Mouse (Mus musculus): Measurements from ENCODE around the gene Nfe2l2. TPM values are rescaled to one million over a fixed set of nuclear protein-coding genes. Genes with fewer than 3 reads are reported as not detected.

Gene Nfe2l2
- polyA plus RNA-seq, 1 experiment from 2014 or later, result 58.3 TPM

DNA sequence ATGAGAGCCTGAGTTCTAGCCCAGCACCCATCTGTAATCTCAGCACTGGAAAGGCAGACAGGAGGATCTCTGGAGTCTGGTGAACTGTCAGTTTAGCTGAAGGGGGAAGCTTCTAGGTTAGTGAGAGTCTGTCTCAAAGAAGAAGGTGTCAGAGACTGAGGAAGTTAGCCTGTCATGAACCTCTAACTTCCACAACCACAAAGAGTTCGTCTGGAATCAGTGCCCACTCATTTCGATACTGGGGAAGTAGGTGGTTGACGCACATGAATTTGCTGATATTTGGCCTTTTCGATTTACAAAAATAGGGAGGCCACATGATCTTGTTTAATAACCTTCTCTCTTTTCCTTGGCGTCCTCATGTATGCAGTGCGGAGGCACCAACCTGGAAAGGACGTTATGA lies 28.7 kb upstream of the Nfe2l2 start:
- ATAC-seq (replicated peaks; ENCODE audit: extremely low read depth, insufficient read depth, low FRiP score), result no peak
- Histone ChIP-seq H3K9ac (ENCODE audit: low read length) (no peak overlapping the region), H3K27ac (ENCODE audit: low read length) (no peak overlapping the region), H3K4me2 (ENCODE audit: low read depth, low read length) (no peak overlapping the region), H3K9me3 (replicated peaks; ENCODE audit: control insufficient read depth, low read length) (no peaks in the 10 kb centered on the region), H3K4me3 (ENCODE audit: low read length) (no peak overlapping the region), H3K36me3 (ENCODE audit: control insufficient read depth, insufficient read depth) (no peaks in the 10 kb centered on the region), H3K4me1 (ENCODE audit: control insufficient read depth, insufficient read depth, low read length) (peaks cover 16% of the 10 kb centered on the region), H3K27me3 (ENCODE audit: control insufficient read depth, insufficient read depth, low read length) (no peaks in the 10 kb centered on the region)
- WGBS, result 91% methylated on average over 7 of the region's 7 CpGs

DNA sequence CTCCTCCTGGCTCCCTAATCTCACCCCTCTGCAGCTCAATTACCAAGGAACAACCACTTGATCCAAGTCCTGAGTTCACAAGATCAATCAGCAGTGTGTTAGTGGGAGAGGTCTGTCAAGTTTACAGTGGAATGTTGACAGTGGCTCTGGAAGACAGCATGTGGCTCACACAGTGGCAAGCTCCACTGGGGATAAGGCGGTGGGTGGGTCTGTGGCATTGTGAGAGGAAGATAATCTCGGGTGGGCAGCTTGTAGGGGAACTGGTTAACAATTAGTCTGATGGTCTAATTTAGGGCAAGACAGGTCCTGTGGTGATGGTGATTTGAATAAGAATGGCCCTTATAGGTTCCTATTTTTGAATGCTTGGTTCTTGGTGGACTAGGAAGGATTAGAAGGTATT lies 27.5 kb upstream of the Nfe2l2 start:
- no peak overlapping the region for H3K4me2 ChIP-seq (ENCODE audit: low read depth, low read length)
- 53% methylated on average over 2 of the region's 2 CpGs for WGBS
- H3K27me3 ChIP-seq (ENCODE audit: control insufficient read depth, insufficient read depth, low read length), result no peaks in the 10 kb centered on the region
- H3K9me3 ChIP-seq (replicated peaks; ENCODE audit: control insufficient read depth, low read length), result no peaks in the 10 kb centered on the region
- peaks cover 16% of the 10 kb centered on the region for H3K4me1 ChIP-seq (ENCODE audit: control insufficient read depth, insufficient read depth, low read length)
- no peak overlapping the region for H3K27ac ChIP-seq (ENCODE audit: low read length)
- H3K36me3 ChIP-seq (ENCODE audit: control insufficient read depth, insufficient read depth), result no peaks in the 10 kb centered on the region
- ATAC-seq (replicated peaks; ENCODE audit: extremely low read depth, insufficient read depth, low FRiP score), result no peak
- no peak overlapping the region for H3K9ac ChIP-seq (ENCODE audit: low read length)
- no peak overlapping the region for H3K4me3 ChIP-seq (ENCODE audit: low read length)

DNA sequence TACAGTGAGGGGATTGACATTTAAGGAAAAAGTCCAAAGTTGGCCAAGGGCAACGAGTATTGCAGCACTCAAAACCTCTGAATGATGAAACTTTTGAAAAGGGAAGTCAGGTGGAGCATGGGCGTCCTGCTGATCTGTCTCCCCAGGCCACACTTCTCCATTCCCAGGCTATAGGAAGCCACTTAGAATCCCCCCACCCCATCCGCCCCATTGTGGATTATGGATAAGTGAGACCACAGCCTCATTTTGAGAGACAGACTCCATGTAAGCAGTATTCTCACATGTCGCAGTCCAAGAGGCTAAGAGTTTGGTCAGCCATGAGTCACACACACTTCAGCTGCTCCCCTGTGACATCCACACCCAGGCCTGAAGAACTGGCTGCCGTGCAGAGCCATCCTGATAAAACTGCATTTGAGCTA lies 26.8 kb upstream of the Nfe2l2 start:
- WGBS, result 62% methylated on average over 5 of the region's 5 CpGs
- H3K9ac ChIP-seq (ENCODE audit: low read length), result no peak overlapping the region
- no peaks in the 10 kb centered on the region for H3K36me3 ChIP-seq (ENCODE audit: control insufficient read depth, insufficient read depth)
- no peak for ATAC-seq (replicated peaks; ENCODE audit: extremely low read depth, insufficient read depth, low FRiP score)
- H3K4me3 ChIP-seq (ENCODE audit: low read length), result no peak overlapping the region
- H3K4me1 ChIP-seq (ENCODE audit: control insufficient read depth, insufficient read depth, low read length), result peaks cover 16% of the 10 kb centered on the region
- H3K27ac ChIP-seq (ENCODE audit: low read length), result no peak overlapping the region
- no peaks in the 10 kb centered on the region for H3K9me3 ChIP-seq (replicated peaks; ENCODE audit: control insufficient read depth, low read length)
- no peak overlapping the region for H3K4me2 ChIP-seq (ENCODE audit: low read depth, low read length)
- no peaks in the 10 kb centered on the region for H3K27me3 ChIP-seq (ENCODE audit: control insufficient read depth, insufficient read depth, low read length)

DNA sequence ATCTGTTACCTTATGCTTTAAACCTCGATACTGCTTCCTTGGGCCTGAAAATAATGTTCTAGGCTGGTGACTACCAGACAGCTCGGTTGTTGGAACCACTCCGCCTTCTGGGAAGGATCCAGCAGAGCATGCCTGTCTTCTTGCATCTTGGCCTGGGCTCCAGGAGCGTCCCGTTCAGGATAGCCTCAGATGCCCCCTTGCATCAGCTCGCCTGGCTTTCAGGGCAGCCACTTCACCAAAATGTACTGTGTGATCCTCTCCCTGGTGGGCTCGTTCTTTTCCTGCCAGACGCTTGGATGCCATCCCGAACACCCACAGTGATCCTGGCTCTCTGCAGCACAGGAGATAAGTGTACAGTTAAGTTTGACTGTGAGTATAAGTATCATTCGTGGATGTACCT lies 25.6 kb upstream of the Nfe2l2 start:
- H3K36me3 ChIP-seq (ENCODE audit: control insufficient read depth, insufficient read depth), result no peaks in the 10 kb centered on the region
- no peak overlapping the region for H3K27ac ChIP-seq (ENCODE audit: low read length)
- no peak overlapping the region for H3K4me3 ChIP-seq (ENCODE audit: low read length)
- no peak overlapping the region for H3K4me2 ChIP-seq (ENCODE audit: low read depth, low read length)
- H3K9me3 ChIP-seq (replicated peaks; ENCODE audit: control insufficient read depth, low read length), result no peaks in the 10 kb centered on the region
- no peaks in the 10 kb centered on the region for H3K27me3 ChIP-seq (ENCODE audit: control insufficient read depth, insufficient read depth, low read length)
- H3K9ac ChIP-seq (ENCODE audit: low read length), result no peak overlapping the region
- WGBS, result 46% methylated on average over 10 of the region's 10 CpGs
- peaks cover 16% of the 10 kb centered on the region for H3K4me1 ChIP-seq (ENCODE audit: control insufficient read depth, insufficient read depth, low read length)
- no peak for ATAC-seq (replicated peaks; ENCODE audit: extremely low read depth, insufficient read depth, low FRiP score)

DNA sequence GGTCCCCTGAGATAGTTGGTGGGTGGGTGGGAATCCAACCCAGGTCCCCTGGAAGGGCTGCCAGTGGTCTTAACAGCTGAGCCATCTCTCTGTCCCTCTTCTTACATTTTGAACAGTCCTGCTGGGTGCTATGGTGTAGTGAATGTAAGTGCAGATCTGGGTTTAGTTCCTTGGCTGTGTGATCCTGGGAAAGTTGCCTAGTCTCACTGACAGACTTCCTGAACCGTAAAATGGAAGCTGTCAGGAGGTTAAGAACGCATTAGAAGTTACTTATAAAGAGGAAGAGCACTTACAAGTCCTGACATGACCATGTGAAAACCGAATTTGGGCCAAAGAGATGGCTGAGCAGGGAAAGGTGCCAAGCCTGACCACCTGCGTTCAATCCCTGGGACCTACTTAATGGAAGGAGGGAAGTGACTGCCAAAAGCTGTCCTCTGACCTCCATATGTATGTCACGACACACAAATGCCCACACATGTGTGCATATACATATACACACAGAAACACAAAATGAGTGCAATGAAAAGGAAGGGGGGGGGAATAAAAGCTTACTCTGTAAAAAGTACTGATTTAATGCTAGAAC lies 20.5 kb upstream of the Nfe2l2 start:
- H3K27ac ChIP-seq (ENCODE audit: low read length), result no peak overlapping the region
- H3K9ac ChIP-seq (ENCODE audit: low read length), result no peak overlapping the region
- WGBS, result 66% methylated on average over 5 of the region's 5 CpGs
- H3K4me3 ChIP-seq (ENCODE audit: low read length), result no peak overlapping the region
- no peaks in the 10 kb centered on the region for H3K27me3 ChIP-seq (ENCODE audit: control insufficient read depth, insufficient read depth, low read length)
- H3K36me3 ChIP-seq (ENCODE audit: control insufficient read depth, insufficient read depth), result no peaks in the 10 kb centered on the region
- peaks cover 2% of the 10 kb centered on the region for H3K4me1 ChIP-seq (ENCODE audit: control insufficient read depth, insufficient read depth, low read length)
- H3K9me3 ChIP-seq (replicated peaks; ENCODE audit: control insufficient read depth, low read length), result 0 out of 2 replicates have a peak, but pooled peaks cover 3% of the 10 kb centered on the region
- ATAC-seq (replicated peaks; ENCODE audit: extremely low read depth, insufficient read depth, low FRiP score), result no peak
- no peak overlapping the region for H3K4me2 ChIP-seq (ENCODE audit: low read depth, low read length)

DNA sequence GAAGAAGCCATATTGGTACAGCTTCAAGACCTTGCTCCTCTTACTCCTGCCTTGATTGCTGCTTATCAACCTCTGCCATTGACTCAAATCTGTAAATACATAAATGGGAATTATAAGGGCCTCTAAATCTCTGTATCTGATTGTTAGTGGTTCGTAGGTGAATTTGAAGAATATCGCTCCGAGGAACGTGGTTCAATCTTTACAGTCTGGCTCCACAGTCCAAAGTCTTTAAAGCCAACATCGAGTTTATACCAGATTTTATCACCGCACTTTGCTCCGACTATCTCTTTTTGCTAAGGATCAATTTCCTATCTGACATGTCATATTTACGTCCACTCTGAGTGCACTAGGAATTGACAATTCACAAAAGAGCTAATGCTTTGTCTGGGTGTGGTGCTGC lies 19.0 kb upstream of the Nfe2l2 start:
- Histone ChIP-seq H3K9ac (ENCODE audit: low read length) (no peak overlapping the region), H3K27me3 (ENCODE audit: control insufficient read depth, insufficient read depth, low read length) (no peaks in the 10 kb centered on the region), H3K4me2 (ENCODE audit: low read depth, low read length) (no peak overlapping the region), H3K27ac (ENCODE audit: low read length) (no peak overlapping the region), H3K36me3 (ENCODE audit: control insufficient read depth, insufficient read depth) (no peaks in the 10 kb centered on the region), H3K4me3 (ENCODE audit: low read length) (no peak overlapping the region), H3K9me3 (replicated peaks; ENCODE audit: control insufficient read depth, low read length) (0 out of 2 replicates have a peak, but pooled peaks cover 3% of the 10 kb centered on the region), H3K4me1 (ENCODE audit: control insufficient read depth, insufficient read depth, low read length) (no peaks in the 10 kb centered on the region; the same call in 1 of the 2 replicates)
- WGBS, result 92% methylated on average over 8 of the region's 8 CpGs
- no peak for ATAC-seq (replicated peaks; ENCODE audit: extremely low read depth, insufficient read depth, low FRiP score)

DNA sequence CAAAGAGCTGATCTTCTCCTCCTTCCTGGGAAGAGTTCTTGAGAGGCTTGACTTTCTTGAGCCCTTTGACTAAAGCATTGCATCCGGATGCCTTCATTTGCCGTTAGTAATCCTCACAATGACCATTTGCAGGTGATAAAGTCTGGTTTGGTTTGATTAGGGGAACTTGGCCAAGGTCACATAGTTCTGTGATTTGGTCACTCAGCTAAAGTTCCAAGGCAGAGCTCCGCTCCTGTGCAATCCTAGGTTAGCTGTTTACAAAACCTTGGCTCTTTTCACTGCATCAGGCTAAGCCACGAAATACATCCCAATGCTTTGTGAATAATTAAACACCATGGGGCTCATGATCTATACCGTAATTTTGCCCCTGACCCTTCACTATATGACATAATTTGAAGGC lies 18.5 kb upstream of the Nfe2l2 start:
- Histone ChIP-seq H3K27me3 (ENCODE audit: control insufficient read depth, insufficient read depth, low read length) (no peaks in the 10 kb centered on the region), H3K36me3 (ENCODE audit: control insufficient read depth, insufficient read depth) (no peaks in the 10 kb centered on the region), H3K4me1 (ENCODE audit: control insufficient read depth, insufficient read depth, low read length) (no peaks in the 10 kb centered on the region; the same call in 1 of the 2 replicates), H3K4me2 (ENCODE audit: low read depth, low read length) (no peak overlapping the region), H3K9me3 (replicated peaks; ENCODE audit: control insufficient read depth, low read length) (0 out of 2 replicates have a peak, but pooled peaks cover 3% of the 10 kb centered on the region), H3K4me3 (ENCODE audit: low read length) (no peak overlapping the region), H3K9ac (ENCODE audit: low read length) (no peak overlapping the region), H3K27ac (ENCODE audit: low read length) (no peak overlapping the region)
- WGBS, result 60% methylated on average over 5 of the region's 5 CpGs
- ATAC-seq (replicated peaks; ENCODE audit: extremely low read depth, insufficient read depth, low FRiP score), result no peak

DNA sequence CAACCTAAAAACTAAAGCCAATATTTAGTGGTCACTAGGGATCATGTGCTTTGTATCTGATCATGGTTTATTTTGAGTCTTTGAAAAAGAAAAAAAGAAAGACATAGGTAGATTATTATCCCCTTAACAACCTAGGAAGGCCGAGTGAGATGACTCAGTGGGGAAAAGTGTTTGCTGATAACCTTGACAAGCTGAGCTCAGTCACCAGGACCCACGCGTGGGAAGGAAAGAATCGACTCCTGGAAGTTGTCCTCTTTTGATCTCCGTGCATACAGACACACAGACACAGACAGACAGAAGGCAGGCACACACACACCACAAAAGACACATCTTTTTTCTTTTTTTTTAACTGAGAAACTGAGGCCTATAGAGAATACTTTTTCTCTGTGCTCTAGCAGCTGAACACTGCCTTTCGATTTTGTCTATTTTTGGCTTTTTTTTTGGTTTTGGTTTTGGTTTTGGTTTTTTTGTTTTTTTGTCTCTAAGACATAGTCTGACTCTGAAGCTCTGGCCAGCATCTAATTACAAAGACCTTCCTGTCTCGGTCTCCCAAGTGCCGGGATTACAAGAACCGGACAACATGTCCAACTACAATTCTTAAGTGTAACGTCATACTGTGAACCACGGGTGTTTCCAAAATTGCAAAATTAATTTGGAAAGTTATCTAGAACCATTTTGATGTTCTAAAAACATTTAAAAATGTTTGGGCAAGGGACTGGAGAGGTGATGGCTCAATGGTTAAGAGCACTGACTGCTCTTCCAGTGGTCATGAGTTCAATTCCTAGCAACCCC lies 16.0 kb upstream of the Nfe2l2 start:
- Histone ChIP-seq H3K9ac (ENCODE audit: low read length) (no peak overlapping the region), H3K27me3 (ENCODE audit: control insufficient read depth, insufficient read depth, low read length) (no peaks in the 10 kb centered on the region), H3K4me3 (ENCODE audit: low read length) (no peak overlapping the region), H3K36me3 (ENCODE audit: control insufficient read depth, insufficient read depth) (no peaks in the 10 kb centered on the region), H3K27ac (ENCODE audit: low read length) (no peak overlapping the region), H3K4me2 (ENCODE audit: low read depth, low read length) (no peak overlapping the region), H3K9me3 (replicated peaks; ENCODE audit: control insufficient read depth, low read length) (0 out of 2 replicates have a peak, but pooled peaks cover 3% of the 10 kb centered on the region), H3K4me1 (ENCODE audit: control insufficient read depth, insufficient read depth, low read length) (no peaks in the 10 kb centered on the region; the same call in 1 of the 2 replicates)
- ATAC-seq (replicated peaks; ENCODE audit: extremely low read depth, insufficient read depth, low FRiP score), result no peak
- WGBS, result 55% methylated on average over 11 of the region's 11 CpGs

DNA sequence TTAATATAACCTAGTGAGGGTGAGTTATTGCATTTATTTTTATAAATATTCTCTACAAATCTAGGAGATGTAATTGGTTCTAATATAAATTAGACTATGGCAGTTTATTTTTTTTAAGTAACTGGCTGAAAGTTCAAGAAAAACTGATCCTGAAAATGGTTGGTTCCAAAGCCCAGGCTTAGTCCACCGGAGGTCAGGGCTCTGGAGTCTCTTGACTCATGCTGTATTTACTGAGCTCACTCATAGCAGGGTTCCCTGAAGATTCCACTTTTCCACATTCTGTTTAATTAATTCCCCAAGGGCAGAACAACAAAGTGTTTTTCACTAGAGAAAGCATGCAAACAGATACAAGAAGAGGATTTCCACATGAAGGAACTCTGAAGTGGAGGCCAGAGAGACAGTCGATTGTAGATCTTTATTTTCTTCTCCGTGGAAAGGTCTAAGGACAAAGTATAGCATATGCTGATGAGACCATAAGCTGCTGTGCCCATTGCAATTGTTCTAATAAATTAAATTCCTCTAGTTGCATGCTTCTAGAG lies 15.0 kb upstream of the Nfe2l2 start:
- ATAC-seq (replicated peaks; ENCODE audit: extremely low read depth, insufficient read depth, low FRiP score), result no peak
- no peak overlapping the region for H3K27ac ChIP-seq (ENCODE audit: low read length)
- no peak overlapping the region for H3K9ac ChIP-seq (ENCODE audit: low read length)
- 79% methylated on average over 3 of the region's 3 CpGs for WGBS
- no peak overlapping the region for H3K4me2 ChIP-seq (ENCODE audit: low read depth, low read length)
- H3K4me1 ChIP-seq (ENCODE audit: control insufficient read depth, insufficient read depth, low read length), result no peaks in the 10 kb centered on the region; the same call in 1 of the 2 replicates
- 0 out of 2 replicates have a peak, but pooled peaks cover 3% of the 10 kb centered on the region for H3K9me3 ChIP-seq (replicated peaks; ENCODE audit: control insufficient read depth, low read length)
- no peaks in the 10 kb centered on the region for H3K27me3 ChIP-seq (ENCODE audit: control insufficient read depth, insufficient read depth, low read length)
- no peak overlapping the region for H3K4me3 ChIP-seq (ENCODE audit: low read length)
- no peaks in the 10 kb centered on the region for H3K36me3 ChIP-seq (ENCODE audit: control insufficient read depth, insufficient read depth)

All from heart, embryonic 16.5 days (tissue).